Mouse (Mus musculus): Measurements from ENCODE around the gene Gm1673.
"Not testable (repeated sequence)": the region's sequence is repeated elsewhere in the genome, so short reads cannot be mapped to it uniquely, and the experiment has no call there.

Gene Gm1673

GRCm38 (mm10) chr5:33983309-33984121, at the start of gene Gm1673:
Gm1673 (plus strand) TSS chr5:33983433.
- DNase-seq (ENCODE audit: low read depth, low spot score): peak; percentile 91

DNA sequence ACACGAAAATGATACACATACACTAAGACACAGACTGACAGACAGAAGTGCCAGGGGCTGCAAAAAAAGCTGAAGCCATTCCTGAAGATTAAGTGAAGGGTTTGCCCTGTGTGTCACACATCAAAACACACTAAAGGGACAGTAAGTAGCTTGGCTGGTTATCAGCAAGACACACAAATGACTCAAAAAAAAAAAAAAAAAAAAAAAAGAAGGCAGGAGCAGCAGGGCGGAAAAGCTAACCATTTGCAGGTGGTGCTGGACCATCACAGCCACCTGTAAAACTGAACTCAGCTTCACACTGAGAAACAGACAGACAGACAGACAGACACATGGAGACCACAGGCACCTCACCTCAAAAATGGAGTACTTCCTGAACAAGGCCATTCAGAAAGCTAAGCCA, 49.2 kb upstream of the Gm1673 start:
- DNase-seq (ENCODE audit: low read depth, low spot score): no peak

- no peak for DNase-seq (ENCODE audit: low read depth, low spot score)
These were observed 48.4 kb upstream of the Gm1673 start for GRCm38 (mm10) chr5:33934877-33935276.

DNA sequence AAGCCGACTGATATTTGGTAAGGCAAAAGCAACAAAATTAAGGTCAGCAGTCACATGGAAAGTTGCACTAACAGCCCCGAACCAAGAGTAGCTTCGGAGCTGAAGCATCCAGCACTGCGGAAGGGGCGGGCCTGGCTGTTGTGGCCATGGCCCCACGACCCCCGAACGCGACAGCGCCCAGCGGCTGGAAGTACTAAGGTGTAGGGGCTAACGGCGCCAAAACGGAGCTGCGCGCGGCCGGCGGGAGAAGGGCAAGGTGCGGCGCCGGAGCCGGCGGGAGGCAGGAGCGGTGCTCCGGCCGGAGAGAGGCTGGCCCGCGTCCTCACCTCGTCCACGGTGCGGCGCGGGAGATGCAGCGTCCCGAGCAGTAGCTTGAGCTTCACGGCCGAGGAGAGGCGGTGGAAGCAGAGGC, 47.5 kb upstream of the Gm1673 start:
- DNase-seq (ENCODE audit: low read depth, low spot score): no peak

- peak; percentile 98 for DNase-seq (ENCODE audit: low read depth, low spot score)
These were observed 47.0 kb upstream of the Gm1673 start, which contains the start of gene Nelfa for GRCm38 (mm10) chr5:33936120-33936707. Nelfa (minus strand) TSS chr5:33936413.

DNA sequence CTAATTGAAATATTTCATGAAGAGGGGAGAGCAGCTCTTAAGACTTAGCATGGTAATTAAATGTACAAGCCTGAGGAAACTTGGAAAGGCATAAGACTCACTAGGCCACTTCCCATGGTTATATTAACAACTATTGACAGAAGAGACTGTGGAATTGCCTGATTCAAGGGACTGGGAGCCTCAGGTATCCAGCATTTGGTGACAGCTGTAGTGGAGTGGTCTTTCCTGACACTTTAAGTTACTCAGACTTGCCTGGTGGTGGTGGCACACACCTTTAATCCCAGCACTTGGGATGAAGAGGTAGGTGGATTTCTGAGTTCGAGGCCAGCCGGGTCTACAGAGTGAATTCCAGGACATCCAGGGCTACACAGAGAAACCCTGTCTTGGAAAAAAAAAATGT, 46.0 kb upstream of the Gm1673 start:
- DNase-seq (ENCODE audit: low read depth, low spot score): no peak

- DNase-seq (ENCODE audit: low read depth, low spot score): no peak
These were observed 44.8 kb upstream of the Gm1673 start for GRCm38 (mm10) chr5:33938448-33938847.

DNA sequence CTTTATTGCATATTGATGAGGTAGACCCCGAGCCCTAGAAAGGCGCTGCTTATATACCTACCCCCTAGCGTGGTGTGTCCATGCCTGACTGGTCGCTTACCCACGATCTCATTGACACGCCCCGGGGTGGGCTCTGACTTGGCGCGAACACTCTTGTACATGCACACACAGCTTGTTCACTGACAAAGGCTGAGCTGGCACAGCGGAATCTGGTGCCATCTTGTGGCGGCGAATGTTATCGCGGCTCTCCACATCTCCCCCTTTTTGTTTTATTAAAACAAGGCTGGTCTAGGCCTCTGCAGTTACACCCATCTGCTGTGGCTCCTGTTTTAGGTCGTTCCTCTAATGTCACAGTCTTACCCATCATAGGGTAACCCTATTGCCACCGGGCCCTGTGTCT, 36.2 kb upstream of the Gm1673 start:
- DNase-seq (ENCODE audit: low read depth, low spot score): not testable (repeated sequence)

DNA sequence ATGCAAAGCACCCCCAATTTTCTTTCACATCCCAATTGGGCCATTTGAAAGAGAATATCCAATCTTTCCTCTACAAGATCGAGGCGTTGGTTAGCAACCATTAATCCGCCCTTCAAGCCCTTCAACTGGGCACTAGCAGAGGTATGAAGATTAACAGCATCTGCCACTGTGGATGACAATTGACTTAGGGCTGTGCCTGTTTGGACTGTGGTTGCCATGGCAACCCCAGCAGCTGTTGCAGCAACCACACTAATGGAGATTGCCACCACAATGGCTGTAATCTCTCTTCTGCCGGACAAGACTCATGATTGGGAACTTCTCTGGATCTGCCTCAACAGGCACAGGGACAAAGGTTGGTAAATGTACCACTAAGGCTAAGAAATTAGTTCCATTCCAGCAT, 34.9 kb upstream of the Gm1673 start:
- peak; percentile 77 for DNase-seq (ENCODE audit: low read depth, low spot score)

DNA sequence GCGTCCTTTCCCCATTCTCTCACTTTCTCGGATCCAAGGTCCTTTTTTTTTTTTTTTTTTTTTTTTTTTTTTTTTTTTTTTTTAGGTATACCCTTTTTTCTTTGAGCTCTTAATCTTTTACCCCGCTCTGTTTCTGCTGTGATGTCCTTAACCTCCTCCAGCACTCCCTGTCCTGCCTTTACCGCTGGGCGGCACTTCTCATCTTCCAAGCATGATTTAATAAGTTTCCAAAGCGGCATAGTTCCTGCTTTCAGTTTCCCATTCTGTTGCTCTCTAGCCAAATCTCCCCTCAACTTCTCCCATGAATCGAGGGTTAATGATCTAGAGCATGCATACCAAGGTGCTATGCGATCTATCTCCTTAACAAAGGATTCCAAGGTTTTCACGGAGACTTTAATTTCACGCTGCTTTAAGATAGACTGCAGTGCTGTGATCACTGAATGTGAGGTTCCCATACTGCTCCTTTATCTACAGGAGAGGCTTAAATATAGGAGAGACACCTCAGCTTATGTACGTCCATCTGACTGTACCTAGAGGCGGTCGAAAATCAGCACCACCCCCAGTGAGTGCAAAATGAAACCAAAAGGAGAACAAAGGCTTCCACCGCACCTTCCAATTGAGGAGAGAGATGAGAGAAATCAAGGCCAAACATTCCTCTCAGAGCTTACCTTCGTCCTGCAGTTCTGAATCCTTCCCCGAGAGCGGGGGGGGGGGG, 29.6 kb upstream of the Gm1673 start:
- DNase-seq (ENCODE audit: low read depth, low spot score): no peak

DNA sequence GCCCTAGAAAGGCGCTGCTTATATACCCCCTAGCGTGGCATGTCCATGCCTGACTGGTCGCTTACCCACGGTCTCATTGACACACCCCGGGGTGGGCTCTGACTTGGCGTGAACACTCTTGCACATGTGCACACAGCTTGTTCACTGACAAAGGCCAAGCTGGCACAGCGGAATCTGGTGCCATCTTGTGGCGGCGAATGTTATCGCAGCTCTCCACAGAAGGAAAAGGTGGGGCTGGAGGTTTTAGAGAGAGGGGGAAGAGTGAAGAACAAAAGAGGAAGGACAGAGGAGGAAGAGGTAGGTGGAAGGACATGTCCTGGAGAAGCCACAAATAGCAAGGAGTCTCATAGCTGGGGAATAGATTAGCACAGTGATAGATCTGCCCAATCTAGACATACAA, 28.9 kb upstream of the Gm1673 start:
- peak; percentile 49 for DNase-seq (ENCODE audit: low read depth, low spot score)

DNA sequence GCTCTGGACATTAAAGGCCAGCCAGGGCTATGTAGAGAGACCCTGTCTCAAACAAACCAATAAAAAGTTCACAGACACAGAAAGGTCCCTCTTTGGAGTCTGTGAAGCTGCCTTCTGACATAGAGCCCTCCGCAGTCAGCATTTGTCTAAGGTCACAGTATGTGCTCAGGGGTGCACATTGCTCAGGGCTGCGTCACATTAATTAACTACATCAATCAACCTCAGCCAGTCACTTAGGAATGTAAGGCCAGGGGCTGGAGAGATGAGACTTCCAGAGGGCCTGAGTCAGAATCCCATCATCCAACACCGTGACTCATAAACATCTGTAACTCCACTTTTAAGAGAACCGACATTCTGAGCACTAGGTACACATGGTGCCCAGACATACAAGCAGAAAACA, 27.4 kb upstream of the Gm1673 start:
- DNase-seq (ENCODE audit: low read depth, low spot score): peak; percentile 55

GRCm38 (mm10) chr5:33959382-33959781, 23.9 kb upstream of the Gm1673 start:
- no peak for DNase-seq (ENCODE audit: low read depth, low spot score)

- no peak for DNase-seq (ENCODE audit: low read depth, low spot score)
These were observed 8.5 kb upstream of the Gm1673 start for GRCm38 (mm10) chr5:33974736-33975135.

DNA sequence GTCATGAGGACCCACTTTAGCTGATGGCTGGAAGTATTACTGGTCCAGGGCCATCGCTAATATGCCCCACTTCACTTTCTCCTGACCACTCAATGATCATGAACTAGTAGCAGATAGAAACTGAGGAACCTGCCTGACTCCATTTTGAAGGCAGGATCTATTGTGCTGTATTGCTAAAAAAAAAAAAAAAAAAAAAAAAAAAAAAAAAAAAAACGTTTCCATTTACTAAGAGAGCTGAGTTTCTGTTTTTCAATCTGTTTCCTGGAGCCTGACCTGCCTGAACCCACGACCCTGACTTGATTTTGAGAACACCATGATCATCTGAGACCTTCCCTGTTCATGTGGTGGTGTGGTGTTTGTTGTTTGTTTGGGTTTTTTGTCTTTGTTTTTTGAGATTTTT, 7.0 kb upstream of the Gm1673 start:
- DNase-seq (ENCODE audit: low read depth, low spot score): no peak

GRCm38 (mm10) chr5:33982731-33983259, 438 bp upstream of the Gm1673 start:
- no peak for DNase-seq (ENCODE audit: low read depth, low spot score)

- peak; percentile 37 for DNase-seq (ENCODE audit: low read depth, low spot score)
These were observed 11.7 kb downstream of the Gm1673 start for GRCm38 (mm10) chr5:33994671-33995625.

DNA sequence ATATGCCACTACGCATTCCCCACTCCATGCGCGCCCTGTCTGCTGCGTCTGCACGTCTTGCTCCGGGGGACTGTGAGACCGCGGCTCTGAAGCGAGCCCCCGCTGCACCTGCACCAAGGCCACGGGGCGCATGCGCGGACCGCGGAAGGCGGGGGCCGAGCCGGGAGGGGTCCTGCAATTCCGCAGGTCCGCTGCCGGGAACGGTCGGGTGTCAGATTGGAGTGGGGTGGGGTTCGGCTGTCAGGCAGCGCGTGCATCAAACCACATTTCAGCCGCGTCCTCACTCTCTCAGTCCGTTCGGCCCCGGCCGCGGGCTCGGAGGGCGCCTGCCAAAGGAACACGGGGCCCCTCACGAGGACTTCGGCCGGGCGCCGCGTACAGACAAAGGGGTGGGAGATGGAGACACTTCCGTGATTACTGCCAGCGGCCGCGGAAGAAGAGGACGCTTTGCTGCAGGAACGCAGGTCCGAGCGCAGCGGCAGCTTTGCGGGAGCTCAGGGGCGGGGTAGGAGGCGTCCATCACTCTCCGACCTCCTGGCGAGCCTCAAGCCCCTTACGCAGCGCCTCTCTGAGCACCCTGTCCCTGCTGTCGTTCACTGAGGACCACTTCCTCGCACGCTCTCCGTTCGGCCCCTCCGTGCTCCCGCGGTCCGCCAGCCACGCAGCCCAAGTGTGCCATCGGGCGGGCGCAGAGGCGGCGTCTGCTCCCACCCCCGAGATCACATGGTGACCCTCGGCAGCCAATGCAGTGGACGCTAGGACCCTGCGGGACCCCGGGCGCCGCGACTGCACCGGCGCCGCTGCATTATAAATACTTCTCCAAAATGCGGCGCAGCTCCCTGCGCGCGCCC, 12.8 kb downstream of the Gm1673 start, which contains the start of gene Nat8l:
Nat8l (plus strand) TSS at position 142 of the 851 bp plus-strand sequence.
- peak; percentile 88 for DNase-seq (ENCODE audit: low read depth, low spot score)

- DNase-seq (ENCODE audit: low read depth, low spot score): no peak
These were observed 13.4 kb downstream of the Gm1673 start for GRCm38 (mm10) chr5:33996694-33997045.
